Mouse (Mus musculus) forebrain, embryonic 14.5 days (tissue): ENCODE measurements at regions not wholly inside any gene's neighbourhood (a gene's known extent, or its start where the extent isn't known, plus 50 kb on each side); places are given as distances from the start of the nearest gene placed in this dataset.

Experiments used
- ATAC-seq: fragments of 200-750 bp; cut with Nextera tagmentation; 2 replicates; pipeline ENCODE4 v1.8.0; 2017; ENCODE audit warnings: mild to moderate bottlenecking, moderate library complexity
- DNase-seq: peaks from one replicate; pipeline ENCODE4 v3.0.0-alpha.2; 2015; ENCODE audit warnings: low spot score
- H3K27ac ChIP-seq: fragments of 300-500 bp; sonication (generic); 2 replicates; pipeline ENCODE4 v1.5.1; 2014; ENCODE audit warnings: low read depth, mild to moderate bottlenecking, control low read depth, low read length, moderate library complexity
- H3K27me3 ChIP-seq: fragments of 300-500 bp; sonication (generic); replicated peaks from 2 replicates; pipeline ENCODE4 v1.6.1; 2014; ENCODE audit warnings: low read length, control low read depth, mixed read lengths; ENCODE audit not compliant: control insufficient read depth, insufficient read depth
- H3K36me3 ChIP-seq: fragments of 300-500 bp; sonication (generic); 2 replicates; pipeline ENCODE4 v1.6.1; 2014; ENCODE audit warnings: low read length, control low read depth; ENCODE audit not compliant: control insufficient read depth, insufficient read depth
- H3K4me1 ChIP-seq: fragments of 300-500 bp; sonication (generic); 2 replicates; pipeline ENCODE4 v1.6.1; 2014; ENCODE audit warnings: antibody characterized with exemption, low read length, control low read depth; ENCODE audit not compliant: control insufficient read depth, insufficient read depth
- H3K4me2 ChIP-seq: fragments of 300-500 bp; sonication (generic); 2 replicates; pipeline ENCODE4 v1.6.1; 2014; ENCODE audit warnings: mild to moderate bottlenecking, control low read depth, low read length
- H3K4me3 ChIP-seq: fragments of 300-500 bp; sonication (generic); 2 replicates; pipeline ENCODE4 v1.5.1; 2014; ENCODE audit warnings: low read depth, low read length, control low read depth
- H3K9ac ChIP-seq: fragments of 300-500 bp; sonication (generic); 2 replicates; pipeline ENCODE4 v1.6.1; 2014; ENCODE audit warnings: mild to moderate bottlenecking, low read length, control low read depth, moderate library complexity
- H3K9me3 ChIP-seq: fragments of 300-500 bp; sonication (generic); replicated peaks from 2 replicates; pipeline ENCODE4 v1.6.1; 2016; ENCODE audit warnings: low read length, control low read depth, mixed read lengths; ENCODE audit not compliant: control insufficient read depth
- whole genome bisulfite sequencing: fragments of 180-500 bp; shearing (Covaris S2); extraction: QIAGEN DNeasy Blood & Tissue Kit; methylation state at CpG from one replicate; pipeline ENCODE4 v1.1.7; 2014; 5-methylcytosine and 5-hydroxymethylcytosine counted together

GRCm38 (mm10) chr7:136393454-136393853 lies 501.0 kb upstream of the Mgmt start:
- no peak overlapping the region for H3K4me2 ChIP-seq
- H3K4me3 ChIP-seq = no peak overlapping the region
- H3K27me3 ChIP-seq = no peaks in the 10 kb centered on the region
- H3K9me3 ChIP-seq = no peaks in the 10 kb centered on the region
- DNase-seq (peak; percentile 41), ATAC-seq (no peak)
- H3K36me3 ChIP-seq = no peaks in the 10 kb centered on the region
- H3K27ac ChIP-seq = no peak overlapping the region
- 0 out of 2 replicates have a peak, but pooled peaks cover 3% of the 10 kb centered on the region for H3K4me1 ChIP-seq
- 49% methylated on average over 6 of the region's 6 CpGs for WGBS
- no peak overlapping the region for H3K9ac ChIP-seq

- H3K36me3 ChIP-seq = no peaks in the 10 kb centered on the region
- WGBS = 48% methylated on average over 2 of the region's 2 CpGs
- no peaks in the 10 kb centered on the region for H3K27me3 ChIP-seq
- no peaks in the 10 kb centered on the region for H3K9me3 ChIP-seq
- H3K9ac ChIP-seq = no peak overlapping the region
- DNase-seq (peak; percentile 34), ATAC-seq (no peak)
- H3K4me1 ChIP-seq = 0 out of 2 replicates have a peak, but pooled peaks cover 3% of the 10 kb centered on the region
- no peak overlapping the region for H3K4me2 ChIP-seq
- H3K27ac ChIP-seq = no peak overlapping the region
- no peak overlapping the region for H3K4me3 ChIP-seq
Observed at GRCm38 (mm10) chr7:136395838-136396237, 498.6 kb upstream of the Mgmt start.

- H3K27ac ChIP-seq = no peak overlapping the region
- ATAC-seq (no peak), DNase-seq (no peak)
- WGBS = 94% methylated on average over 4 of the region's 4 CpGs
- no peak overlapping the region for H3K4me2 ChIP-seq
- no peaks in the 10 kb centered on the region for H3K36me3 ChIP-seq
- H3K9ac ChIP-seq = no peak overlapping the region
- no peak overlapping the region for H3K4me3 ChIP-seq
- no peaks in the 10 kb centered on the region for H3K27me3 ChIP-seq
- H3K4me1 ChIP-seq = 0 out of 2 replicates have a peak, but pooled peaks cover 3% of the 10 kb centered on the region
- no peaks in the 10 kb centered on the region for H3K9me3 ChIP-seq
Observed at GRCm38 (mm10) chr7:136397101-136397500, 497.3 kb upstream of the Mgmt start.

GRCm38 (mm10) chr7:136402688-136403597 lies 491.5 kb upstream of the Mgmt start:
- Histone ChIP-seq H3K27me3 (no peaks in the 10 kb centered on the region), H3K27ac (no peak overlapping the region), H3K4me2 (no peak overlapping the region), H3K9ac (no peak overlapping the region), H3K4me1 (no peaks in the 10 kb centered on the region), H3K4me3 (no peak overlapping the region), H3K36me3 (no peaks in the 10 kb centered on the region), H3K9me3 (no peaks in the 10 kb centered on the region)
- 78% methylated on average over 8 of the region's 8 CpGs for WGBS
- ATAC-seq = no peak
- no peak for DNase-seq

GRCm38 (mm10) chr7:136405391-136405790 lies 489.0 kb upstream of the Mgmt start:
- Histone ChIP-seq H3K27ac (no peak overlapping the region), H3K4me2 (no peak overlapping the region), H3K9ac (no peak overlapping the region), H3K4me3 (no peak overlapping the region), H3K9me3 (no peaks in the 10 kb centered on the region), H3K36me3 (no peaks in the 10 kb centered on the region), H3K27me3 (no peaks in the 10 kb centered on the region), H3K4me1 (no peaks in the 10 kb centered on the region)
- WGBS = 81% methylated on average over 8 of the region's 8 CpGs
- ATAC-seq (no peak), DNase-seq (no peak)

- Histone ChIP-seq H3K9ac (no peak overlapping the region), H3K4me1 (no peaks in the 10 kb centered on the region), H3K27ac (no peak overlapping the region), H3K36me3 (no peaks in the 10 kb centered on the region), H3K4me3 (no peak overlapping the region), H3K27me3 (no peaks in the 10 kb centered on the region), H3K4me2 (no peak overlapping the region), H3K9me3 (no peaks in the 10 kb centered on the region)
- no peak for DNase-seq
- 84% methylated on average over 20 of the region's 20 CpGs for WGBS
- ATAC-seq = no peak
Observed at GRCm38 (mm10) chr7:136406258-136407100, 487.9 kb upstream of the Mgmt start.

- no peak overlapping the region for H3K4me3 ChIP-seq
- no peaks in the 10 kb centered on the region for H3K36me3 ChIP-seq
- no peak overlapping the region for H3K9ac ChIP-seq
- DNase-seq (no peak), ATAC-seq (no peak)
- H3K4me2 ChIP-seq = no peak overlapping the region
- no peaks in the 10 kb centered on the region for H3K4me1 ChIP-seq
- H3K9me3 ChIP-seq = no peaks in the 10 kb centered on the region
- H3K27ac ChIP-seq = no peak overlapping the region
- 94% methylated on average over 8 of the region's 8 CpGs for WGBS
- no peaks in the 10 kb centered on the region for H3K27me3 ChIP-seq
Observed at GRCm38 (mm10) chr7:136414808-136415207, 479.6 kb upstream of the Mgmt start.

GRCm38 (mm10) chr7:136417327-136417726 lies 477.1 kb upstream of the Mgmt start:
- Histone ChIP-seq H3K27me3 (no peaks in the 10 kb centered on the region), H3K9me3 (no peaks in the 10 kb centered on the region), H3K4me2 (no peak overlapping the region), H3K27ac (no peak overlapping the region), H3K4me1 (no peaks in the 10 kb centered on the region), H3K9ac (no peak overlapping the region), H3K4me3 (no peak overlapping the region), H3K36me3 (no peaks in the 10 kb centered on the region)
- DNase-seq (no peak), ATAC-seq (no peak)
- WGBS = 44% methylated on average over 4 of the region's 4 CpGs
